Mouse (Mus musculus) myocyte (in vitro differentiated cells): Measurements from ENCODE around the gene Mbnl2.

Source experiments
- E2F4 ChIP-seq: IDR thresholded peaks from one replicate; pipeline ENCODE4 v1.6.1; 2011; ENCODE audit warnings: mild to moderate bottlenecking, control low read depth, moderate library complexity; ENCODE audit not compliant: insufficient read depth
- MAX ChIP-seq: IDR thresholded peaks from one replicate; pipeline ENCODE4 v1.6.1; 2011; ENCODE audit warnings: low read depth, mild to moderate bottlenecking, control low read depth
- MYOG ChIP-seq, 3 experiments: IDR thresholded peaks; one replicate each; pipeline ENCODE4 v1.6.1; 2011; ENCODE audit warnings: control low read depth in 2 of 3, low read depth in 2 of 3, mild to moderate bottlenecking in 2 of 3; ENCODE audit not compliant: insufficient read length in 2 of 3, control insufficient read depth in 1 of 3, insufficient read depth in 1 of 3
- POLR2A ChIP-seq: IDR thresholded peaks from one replicate; pipeline ENCODE4 v1.6.1; 2011; ENCODE audit warnings: low read depth, mild to moderate bottlenecking, control low read depth, moderate library complexity; ENCODE audit not compliant: insufficient read length
- POLR2AphosphoS2 ChIP-seq: IDR thresholded peaks from one replicate; pipeline ENCODE4 v1.6.1; 2011; ENCODE audit warnings: low read depth, control low read depth; ENCODE audit not compliant: insufficient read length
- REST ChIP-seq: IDR thresholded peaks from one replicate; pipeline ENCODE4 v1.6.1; 2011; ENCODE audit warnings: mild to moderate bottlenecking, control low read depth, moderate library complexity; ENCODE audit not compliant: insufficient read depth, insufficient read length
- TCF12 ChIP-seq: IDR thresholded peaks from one replicate; pipeline ENCODE4 v1.6.1; 2011; ENCODE audit warnings: mild to moderate bottlenecking, control low read depth; ENCODE audit not compliant: poor library complexity, insufficient read depth, severe bottlenecking

DNA sequence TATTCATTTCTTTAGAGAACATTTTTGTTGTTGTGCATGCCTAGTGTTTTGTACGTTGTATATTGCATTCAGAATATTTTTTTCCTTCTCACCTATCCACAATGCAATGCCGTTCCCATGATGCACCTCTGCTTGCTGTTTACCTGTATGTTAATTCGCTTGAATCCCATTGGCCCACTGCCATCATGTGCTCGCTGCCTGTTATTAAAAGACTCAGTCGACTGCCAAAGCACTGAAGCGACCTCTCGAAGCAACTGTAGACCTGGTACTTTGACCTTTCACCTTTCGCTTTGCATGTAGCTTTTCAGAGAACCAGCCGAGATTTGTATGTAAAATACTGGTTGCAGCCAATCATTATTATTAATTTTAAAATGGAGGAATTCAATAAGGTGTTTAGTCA lies 120.0 kb downstream of the Mbnl2 start:
- TF ChIP-seq POLR2A, result no peak
- no peak for TF ChIP-seq TCF12
- TF ChIP-seq E2F4, result no peak
- TF ChIP-seq POLR2AphosphoS2, result no peak
- no peak for TF ChIP-seq MAX
- no peak for TF ChIP-seq MYOG (IDR thresholded peaks at IDR 0.05; ENCODE audit: control insufficient read depth in 1 of 3, insufficient read depth in 1 of 3, insufficient read length in 2 of 3, low read depth in 2 of 3)
- TF ChIP-seq REST, result no peak
